Mouse (Mus musculus): ENCODE measurements around the gene Fam192a. TPM values are rescaled to one million over a fixed set of nuclear protein-coding genes. Genes with fewer than 3 reads are reported as not detected.

The Fam192a gene
- polyA plus RNA-seq, 1 experiment from 2014 or later: 72.2 TPM

DNA sequence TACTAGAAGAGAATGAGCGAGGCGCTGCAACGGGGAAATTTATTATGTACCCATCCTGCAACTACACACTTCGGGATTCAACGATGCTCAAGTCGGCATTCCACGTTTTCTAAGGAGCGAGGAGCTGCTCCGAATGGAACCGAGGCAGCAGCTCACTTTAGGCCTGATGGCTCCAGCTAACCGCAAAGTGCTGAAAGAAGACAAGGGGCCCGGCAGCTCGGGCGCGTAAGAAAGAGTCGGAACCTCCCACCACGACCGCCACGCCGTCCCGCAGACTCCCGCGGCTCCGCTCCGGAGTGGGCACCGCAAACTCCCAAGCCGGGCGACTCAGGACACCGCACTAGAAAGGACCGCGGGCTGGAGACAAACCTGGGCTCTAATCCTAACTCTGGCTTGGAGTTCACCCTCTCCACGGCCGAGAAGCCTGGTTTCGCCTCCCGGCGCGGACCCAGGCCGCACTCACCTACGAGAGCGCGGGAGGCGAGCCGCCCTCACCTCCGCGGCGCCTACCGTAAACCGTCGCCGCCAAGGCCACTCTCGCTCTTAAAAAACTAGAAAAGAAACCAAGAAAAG lies 677 bp downstream of the Fam192a start:
- ATAC-seq (ENCODE audit: low FRiP score, low read depth): peak; percentile 28
- Histone ChIP-seq H3K27ac (peak overlapping the region; percentile 88), H3K9ac (peak overlapping the region; percentile 92), H3K4me1 (peaks cover 30% of the 10 kb centered on the region), H3K4me3 (peak overlapping the region; percentile 99), H3K4me2 (replicated peaks) (peak overlapping the region; percentile 89), H3K9me3 (no peaks in the 10 kb centered on the region), H3K36me3 (no peaks in the 10 kb centered on the region), H3K27me3 (no peaks in the 10 kb centered on the region)
- WGBS: under 1% methylated on average over 51 of the region's 51 CpGs

DNA sequence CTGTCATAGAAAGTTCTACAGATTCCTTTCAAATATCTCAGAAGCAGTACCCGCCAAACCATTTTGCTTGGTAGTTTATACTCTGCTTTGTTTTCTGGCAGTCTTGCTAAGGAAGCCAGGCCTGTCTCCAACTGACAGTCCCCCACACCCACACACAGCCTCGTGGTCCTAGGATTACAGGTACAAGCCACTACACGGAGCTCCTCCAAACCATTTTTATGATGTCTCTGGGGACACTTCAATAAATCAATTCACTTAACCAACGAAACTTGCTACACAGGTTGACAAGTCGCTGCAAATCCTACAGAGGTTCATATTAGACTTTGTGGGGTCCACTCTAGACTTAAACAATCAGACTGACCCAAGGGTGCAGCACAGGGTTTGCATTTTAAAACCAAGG lies 1.3 kb downstream of the Fam192a start:
- peak overlapping the region; percentile 89 for H3K4me2 ChIP-seq (replicated peaks)
- peak overlapping the region; percentile 92 for H3K9ac ChIP-seq
- peak overlapping the region; percentile 88; the same call in 1 of the 2 replicates for H3K27ac ChIP-seq
- no peak for ATAC-seq (ENCODE audit: low FRiP score, low read depth)
- peaks cover 30% of the 10 kb centered on the region for H3K4me1 ChIP-seq
- WGBS: 14% methylated on average over 5 of the region's 5 CpGs
- H3K4me3 ChIP-seq: peak overlapping the region; percentile 99
- no peaks in the 10 kb centered on the region for H3K27me3 ChIP-seq
- no peaks in the 10 kb centered on the region for H3K9me3 ChIP-seq
- no peaks in the 10 kb centered on the region for H3K36me3 ChIP-seq

DNA sequence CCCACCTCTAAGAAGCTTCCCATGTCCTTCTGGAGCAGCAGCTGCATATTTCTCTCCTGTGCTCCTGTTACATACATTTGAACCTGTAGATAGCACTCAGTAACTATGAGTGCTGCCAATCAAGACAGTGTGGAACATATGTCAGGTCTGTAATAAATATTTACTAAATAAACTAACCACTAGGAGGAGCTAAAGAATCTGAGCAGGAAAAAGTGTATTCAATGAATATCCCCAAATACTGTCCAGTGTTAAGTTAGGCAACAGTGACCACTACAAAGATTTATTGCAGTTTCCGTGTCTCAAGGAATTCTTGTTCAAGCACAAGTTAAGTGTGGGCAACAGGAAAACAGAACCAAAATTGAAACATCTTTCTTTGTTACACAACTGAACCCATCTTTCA lies 7.6 kb downstream of the Fam192a start:
- Histone ChIP-seq H3K9me3 (no peaks in the 10 kb centered on the region), H3K27ac (no peak overlapping the region), H3K27me3 (no peaks in the 10 kb centered on the region), H3K4me1 (0 out of 2 replicates have a peak, but pooled peaks cover under 1% of the 10 kb centered on the region), H3K4me3 (no peak overlapping the region), H3K4me2 (replicated peaks) (no peak overlapping the region), H3K36me3 (peaks cover 5% of the 10 kb centered on the region), H3K9ac (no peak overlapping the region)
- no peak for ATAC-seq (ENCODE audit: low FRiP score, low read depth)
- WGBS: 58% methylated on average over 1 of the region's 1 CpGs

DNA sequence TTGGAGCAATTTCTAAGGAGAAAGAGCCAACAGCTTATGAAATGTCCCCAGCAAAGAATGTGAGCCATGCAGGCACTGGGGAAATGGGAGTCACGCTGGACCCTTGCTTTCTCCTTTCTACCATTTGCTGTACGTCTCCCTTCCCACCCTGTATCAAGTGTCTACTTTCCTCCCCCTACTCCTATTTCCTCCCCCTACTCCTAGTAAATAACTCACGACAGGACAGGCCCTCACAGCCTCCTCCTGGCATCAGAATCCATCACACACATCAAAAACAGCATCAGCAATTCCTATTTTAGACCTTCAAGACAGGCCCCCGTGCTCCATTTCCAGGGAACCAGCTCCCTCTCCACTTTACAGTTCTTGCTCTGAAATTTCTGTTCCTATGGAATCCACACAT lies 10.1 kb downstream of the Fam192a start:
- 76% methylated on average over 4 of the region's 4 CpGs for WGBS
- no peaks in the 10 kb centered on the region for H3K9me3 ChIP-seq

DNA sequence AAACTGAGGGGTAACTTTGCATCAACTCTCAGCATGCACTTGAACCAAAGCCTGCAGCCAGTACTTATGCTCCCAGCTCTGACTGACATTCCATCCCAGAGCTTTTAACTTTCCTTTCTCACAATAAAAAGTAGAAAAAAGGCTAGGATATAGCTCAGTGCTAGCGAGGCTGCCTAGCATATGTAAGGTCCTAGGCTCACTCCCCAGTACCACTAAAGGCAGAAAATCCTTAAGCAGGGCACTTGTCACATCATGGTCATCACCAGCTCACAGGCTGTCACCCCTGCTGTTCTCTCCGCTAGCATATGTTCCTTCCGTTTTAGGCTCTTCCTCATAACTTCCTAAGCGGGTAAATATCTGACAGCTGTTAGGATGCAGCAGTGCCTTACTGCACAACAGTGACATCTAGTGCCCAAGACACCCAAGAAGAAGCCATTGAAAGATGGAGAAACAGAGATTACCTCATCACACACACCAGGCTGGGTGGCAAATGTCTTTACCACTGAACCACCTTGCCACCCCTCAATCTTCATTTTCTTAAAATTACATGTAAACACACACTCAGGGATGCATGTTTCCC lies 17.5 kb downstream of the Fam192a start:
- ATAC-seq (ENCODE audit: low FRiP score, low read depth): peak; percentile 36; the same call in 1 of the 2 replicates
- Histone ChIP-seq H3K4me3 (no peak overlapping the region), H3K9ac (no peak overlapping the region), H3K36me3 (peaks cover 83% of the 10 kb centered on the region), H3K27ac (no peak overlapping the region), H3K9me3 (no peaks in the 10 kb centered on the region), H3K4me1 (no peaks in the 10 kb centered on the region), H3K27me3 (no peaks in the 10 kb centered on the region), H3K4me2 (replicated peaks) (no peak overlapping the region)
- WGBS: 62% methylated on average over 4 of the region's 4 CpGs

More for the DNA sequence above, 10.1 kb downstream of the Fam192a start:
- no peaks in the 10 kb centered on the region for H3K4me1 ChIP-seq
- no peak for ATAC-seq (ENCODE audit: low FRiP score, low read depth)
- H3K36me3 ChIP-seq: peaks cover 30% of the 10 kb centered on the region
- H3K4me3 ChIP-seq: no peak overlapping the region
- H3K9ac ChIP-seq: no peak overlapping the region
- H3K27ac ChIP-seq: no peak overlapping the region
- no peak overlapping the region for H3K4me2 ChIP-seq (replicated peaks)
- H3K27me3 ChIP-seq: no peaks in the 10 kb centered on the region

DNA sequence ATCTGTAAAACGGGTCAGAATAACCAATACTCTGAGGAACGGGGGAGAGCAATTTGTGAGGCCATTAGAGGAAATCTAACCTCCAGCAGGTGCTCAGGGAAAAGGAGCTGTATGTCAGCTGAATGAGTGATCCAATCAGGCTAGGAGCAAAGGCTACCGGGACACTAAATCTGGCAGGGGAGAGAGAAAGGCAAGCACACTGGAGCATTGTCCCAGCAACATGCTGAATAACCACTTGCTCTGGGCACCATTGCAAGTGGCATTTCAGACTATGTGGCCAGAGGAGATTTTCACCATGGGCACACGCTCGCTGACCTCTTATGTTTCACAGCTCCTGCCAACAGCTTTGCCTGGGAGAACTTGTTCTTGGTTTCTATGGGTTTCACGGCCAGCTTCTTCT lies 19.2 kb downstream of the Fam192a start:
- Histone ChIP-seq H3K9ac (no peak overlapping the region), H3K9me3 (no peaks in the 10 kb centered on the region), H3K36me3 (peaks cover 83% of the 10 kb centered on the region), H3K27me3 (no peaks in the 10 kb centered on the region), H3K4me3 (no peak overlapping the region), H3K4me1 (no peaks in the 10 kb centered on the region), H3K4me2 (replicated peaks) (no peak overlapping the region), H3K27ac (no peak overlapping the region)
- ATAC-seq (ENCODE audit: low FRiP score, low read depth): no peak
- 91% methylated on average over 6 of the region's 6 CpGs for WGBS

DNA sequence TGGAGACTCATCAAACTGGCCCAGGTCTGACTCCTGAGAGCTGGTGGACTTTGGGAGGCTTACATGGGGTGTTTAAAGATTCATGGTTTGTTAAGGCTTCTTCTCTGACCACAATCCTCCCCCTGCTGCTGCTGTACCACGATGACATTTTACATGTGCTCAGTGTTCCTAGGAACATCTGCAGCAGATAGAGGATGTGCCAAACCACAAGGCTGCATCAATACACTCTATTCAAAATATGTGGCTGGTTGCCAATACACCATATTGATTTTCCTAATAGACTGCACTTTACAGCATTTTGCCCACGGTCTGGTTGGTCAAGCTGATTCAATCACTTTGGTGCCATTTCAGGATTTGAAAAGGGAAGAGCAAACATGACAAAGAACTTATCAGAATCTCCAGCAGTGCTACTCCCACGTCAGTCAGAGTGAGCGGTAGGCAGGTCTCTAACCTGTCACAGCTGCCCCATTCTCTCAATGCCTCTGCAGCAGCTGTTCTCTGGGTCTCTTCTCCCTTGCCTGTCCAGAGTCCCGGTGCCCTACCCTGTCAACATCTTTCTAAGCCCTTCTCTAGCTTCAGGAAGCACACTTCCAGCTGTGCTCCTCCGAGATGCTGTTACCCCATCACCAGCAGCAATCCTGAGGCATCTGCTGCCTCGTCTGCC lies 19.8 kb downstream of the Fam192a start:
- Histone ChIP-seq H3K4me2 (replicated peaks) (no peak overlapping the region), H3K27ac (no peak overlapping the region), H3K4me1 (no peaks in the 10 kb centered on the region), H3K27me3 (no peaks in the 10 kb centered on the region), H3K9me3 (no peaks in the 10 kb centered on the region), H3K4me3 (no peak overlapping the region), H3K9ac (no peak overlapping the region), H3K36me3 (peaks cover 83% of the 10 kb centered on the region)
- ATAC-seq (ENCODE audit: low FRiP score, low read depth): no peak
- 89% methylated on average over 7 of the region's 7 CpGs for WGBS

DNA sequence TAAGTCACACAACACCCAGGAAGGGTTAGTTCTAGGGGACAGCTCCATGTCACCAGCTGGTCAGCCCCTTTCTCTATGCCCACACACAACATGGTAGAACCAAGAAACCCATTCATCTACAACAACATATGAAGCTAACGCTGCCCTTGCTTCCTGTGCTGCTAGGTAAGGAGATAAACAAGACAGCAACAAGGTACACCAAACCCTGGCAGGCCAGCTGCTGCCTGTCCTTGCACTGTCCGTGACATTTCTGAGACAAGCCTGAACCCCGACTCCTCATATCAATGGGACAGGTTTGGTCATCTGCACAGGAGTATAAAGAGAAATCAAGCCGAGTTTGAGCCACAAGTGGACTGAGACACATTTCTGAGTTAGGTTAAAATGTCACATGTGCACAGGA lies 26.6 kb downstream of the Fam192a start:
- Histone ChIP-seq H3K27me3 (no peaks in the 10 kb centered on the region), H3K27ac (no peak overlapping the region), H3K4me2 (replicated peaks) (no peak overlapping the region), H3K9ac (no peak overlapping the region), H3K36me3 (peaks cover 68% of the 10 kb centered on the region), H3K9me3 (no peaks in the 10 kb centered on the region), H3K4me1 (no peaks in the 10 kb centered on the region), H3K4me3 (no peak overlapping the region)
- 92% methylated on average over 4 of the region's 4 CpGs for WGBS
- ATAC-seq (ENCODE audit: low FRiP score, low read depth): no peak

DNA sequence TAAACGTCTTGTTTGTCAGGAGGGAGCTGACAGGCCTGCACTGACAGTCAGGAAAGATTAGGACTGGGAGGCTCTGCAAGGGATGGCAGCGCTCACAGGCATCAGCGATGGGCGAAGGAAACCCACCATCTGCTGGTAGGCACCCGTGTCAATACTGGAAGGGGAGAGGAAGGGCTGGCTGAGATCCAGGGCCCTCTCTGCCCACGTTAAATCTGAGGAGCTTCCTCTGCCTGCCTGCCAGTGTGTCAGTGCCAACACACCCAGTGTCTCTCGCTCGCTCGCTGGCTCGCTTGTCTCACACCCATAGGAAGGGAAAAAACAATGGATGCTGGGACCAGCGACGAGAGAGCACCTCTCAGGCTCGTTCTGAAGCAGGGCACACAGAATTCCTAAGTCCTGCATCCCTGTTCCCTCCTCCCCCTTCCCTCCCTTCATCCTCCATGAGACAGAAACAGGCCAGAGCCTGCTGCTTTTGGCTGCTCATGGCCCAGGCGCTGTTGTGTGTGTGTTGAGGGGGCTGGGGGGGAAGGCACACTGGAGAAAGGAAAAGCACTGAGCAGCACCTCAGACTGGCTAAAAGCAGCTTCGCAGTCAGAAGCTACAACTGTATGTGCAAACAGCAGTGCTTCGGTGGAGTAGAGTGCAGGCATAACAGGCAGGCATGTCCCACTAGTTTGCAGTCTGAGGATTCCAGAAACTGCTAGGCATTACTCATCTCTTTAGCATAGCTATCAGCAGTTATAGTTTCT lies 27.5 kb downstream of the Fam192a start:
- 85% methylated on average over 16 of the region's 16 CpGs for WGBS
- H3K27ac ChIP-seq: no peak overlapping the region
- no peak for ATAC-seq (ENCODE audit: low FRiP score, low read depth)
- H3K4me2 ChIP-seq (replicated peaks): no peak overlapping the region
- H3K27me3 ChIP-seq: no peaks in the 10 kb centered on the region
- H3K9ac ChIP-seq: no peak overlapping the region
- H3K4me1 ChIP-seq: no peaks in the 10 kb centered on the region
- no peaks in the 10 kb centered on the region for H3K9me3 ChIP-seq
- peaks cover 67% of the 10 kb centered on the region for H3K36me3 ChIP-seq
- no peak overlapping the region for H3K4me3 ChIP-seq

DNA sequence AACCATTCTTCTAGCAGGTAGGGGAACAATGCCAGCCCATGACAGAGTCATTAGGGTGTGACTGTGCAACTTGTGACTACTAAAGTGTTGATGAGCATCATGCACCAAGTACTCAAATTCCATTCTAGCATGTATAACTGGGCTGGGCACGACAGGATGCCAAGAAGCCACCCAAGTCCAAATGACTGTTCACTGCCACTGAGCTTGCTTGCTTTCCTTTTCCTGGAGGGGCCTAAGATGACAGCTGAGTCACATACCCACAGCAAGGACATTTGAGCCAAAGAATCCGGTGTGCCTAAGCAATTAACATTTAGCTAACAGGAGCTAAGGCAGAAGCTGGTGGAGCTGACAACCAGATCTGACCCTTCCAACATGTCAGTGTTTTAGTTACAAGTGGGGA lies 29.9 kb downstream of the Fam192a start:
- H3K27me3 ChIP-seq: no peaks in the 10 kb centered on the region
- peaks cover 5% of the 10 kb centered on the region; the same call in 1 of the 2 replicates for H3K4me1 ChIP-seq
- H3K9ac ChIP-seq: no peak overlapping the region
- H3K9me3 ChIP-seq: no peaks in the 10 kb centered on the region
- H3K4me2 ChIP-seq (replicated peaks): no peak overlapping the region
- H3K36me3 ChIP-seq: peaks cover 43% of the 10 kb centered on the region
- H3K4me3 ChIP-seq: no peak overlapping the region
- H3K27ac ChIP-seq: no peak overlapping the region
- 65% methylated on average over 2 of the region's 2 CpGs for WGBS
- ATAC-seq (ENCODE audit: low FRiP score, low read depth): no peak

DNA sequence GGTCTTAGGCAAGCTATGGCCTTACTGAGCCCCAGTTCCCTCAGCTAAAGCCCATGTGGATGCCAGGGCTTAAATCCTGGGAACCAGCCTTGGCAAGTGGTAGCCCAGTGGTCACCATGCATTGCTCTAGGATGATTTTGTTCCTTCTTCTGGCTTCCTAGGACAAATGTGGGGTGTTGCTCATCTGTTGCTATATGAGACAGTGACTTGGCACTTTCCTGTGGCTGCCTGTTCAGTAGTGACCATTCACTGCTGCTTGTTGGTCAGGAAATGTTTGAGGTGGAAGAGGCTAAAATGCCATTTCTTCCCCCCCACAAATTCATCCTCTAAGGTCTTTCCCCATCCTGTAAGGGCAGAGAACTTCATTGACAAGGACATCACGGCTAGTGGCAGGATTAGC lies 32.4 kb downstream of the Fam192a start:
- Histone ChIP-seq H3K4me2 (replicated peaks) (no peak overlapping the region), H3K9me3 (no peaks in the 10 kb centered on the region), H3K4me1 (peaks cover 11% of the 10 kb centered on the region; the same call in 1 of the 2 replicates), H3K36me3 (peaks cover 19% of the 10 kb centered on the region), H3K27me3 (no peaks in the 10 kb centered on the region), H3K27ac (no peak overlapping the region), H3K4me3 (no peak overlapping the region), H3K9ac (no peak overlapping the region)
- 64% methylated on average over 1 of the region's 1 CpGs for WGBS
- ATAC-seq (ENCODE audit: low FRiP score, low read depth): no peak

DNA sequence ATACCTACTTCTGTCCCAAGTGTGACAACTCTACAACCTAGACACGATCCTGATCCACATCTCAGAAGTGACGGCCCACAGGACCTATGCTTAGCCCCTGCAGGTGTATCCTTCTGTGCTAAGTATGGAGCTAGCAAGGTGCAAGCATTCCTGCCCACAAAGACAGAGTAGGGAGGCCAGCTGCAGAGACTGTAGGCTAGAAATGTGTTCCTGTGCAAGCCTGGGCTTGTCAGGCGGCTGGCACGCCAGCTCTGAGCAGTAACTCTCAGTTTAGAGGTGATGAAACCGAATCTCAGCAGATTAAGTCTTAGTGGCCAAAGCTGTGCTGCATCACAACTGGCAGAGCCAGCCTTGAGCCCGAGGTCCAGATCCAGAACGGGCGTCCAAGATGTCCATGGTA lies 33.7 kb downstream of the Fam192a start:
- H3K4me3 ChIP-seq: no peak overlapping the region
- no peak overlapping the region for H3K9ac ChIP-seq
- peaks cover 6% of the 10 kb centered on the region for H3K36me3 ChIP-seq
- ATAC-seq (ENCODE audit: low FRiP score, low read depth): no peak
- no peak overlapping the region for H3K27ac ChIP-seq
- 86% methylated on average over 8 of the region's 8 CpGs for WGBS
- no peaks in the 10 kb centered on the region for H3K9me3 ChIP-seq
- H3K4me1 ChIP-seq: peaks cover 11% of the 10 kb centered on the region; the same call in 1 of the 2 replicates
- H3K27me3 ChIP-seq: no peaks in the 10 kb centered on the region
- no peak overlapping the region for H3K4me2 ChIP-seq (replicated peaks)

All from limb, embryonic 13.5 days (tissue).